Mouse (Mus musculus): Measurements from ENCODE around the gene Rnf208. TPM values are rescaled to one million over a fixed set of nuclear protein-coding genes. Genes with fewer than 3 reads are reported as not detected.

Gene Rnf208
- total RNA-seq, 1 experiment from 2014 or later: 7.4 TPM

DNA sequence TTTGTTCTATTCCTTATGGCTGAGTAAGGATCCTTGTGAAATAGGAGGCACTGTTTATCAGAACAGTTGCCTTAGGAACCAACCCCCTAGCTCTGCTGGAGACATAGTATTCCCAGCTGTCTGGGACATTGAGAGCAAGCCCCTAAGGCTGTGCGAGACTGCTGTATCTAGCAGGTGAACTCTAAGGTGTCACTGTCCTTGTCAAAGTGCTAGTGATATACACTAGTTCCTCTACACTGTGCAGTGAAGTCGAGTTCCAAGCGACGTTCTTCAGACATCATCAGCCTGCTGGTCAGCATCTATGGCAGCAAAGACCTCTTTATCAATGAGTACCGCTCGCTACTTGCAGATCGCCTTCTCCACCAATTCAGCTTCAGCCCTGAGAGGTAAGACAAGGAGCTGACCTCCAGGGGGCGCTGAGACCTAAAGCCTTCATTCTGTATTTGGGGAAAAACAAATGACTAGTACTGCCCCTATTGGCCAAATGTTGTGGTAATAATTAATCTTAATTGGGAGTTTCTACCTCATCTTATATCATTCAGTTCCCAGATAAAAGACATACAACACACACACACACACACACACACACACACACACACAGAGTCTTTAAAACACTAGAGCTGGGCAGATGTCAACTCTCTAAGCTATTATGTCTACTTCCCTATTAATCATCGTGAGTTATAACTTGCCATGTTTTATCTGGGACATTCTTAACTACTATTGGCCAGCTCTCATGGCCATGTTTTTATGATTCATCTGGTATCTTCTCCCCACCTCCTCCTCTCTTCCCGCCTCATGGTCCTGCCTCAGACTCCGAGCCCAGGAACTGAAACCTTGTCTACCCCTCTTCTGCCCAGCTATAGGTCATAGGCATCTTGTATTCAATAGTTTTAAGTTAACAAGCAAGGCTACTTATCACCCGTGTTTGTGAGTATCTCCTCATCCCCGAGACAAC lies 37.1 kb downstream of the Rnf208 start:
- DNase-seq: peak; percentile 82

GRCm38 (mm10) chr2:25285551-25285950 lies 43.5 kb downstream of the Rnf208 start:
- no peak for DNase-seq

GRCm38 (mm10) chr2:25286314-25286713 lies 44.3 kb downstream of the Rnf208 start:
- DNase-seq: no peak

DNA sequence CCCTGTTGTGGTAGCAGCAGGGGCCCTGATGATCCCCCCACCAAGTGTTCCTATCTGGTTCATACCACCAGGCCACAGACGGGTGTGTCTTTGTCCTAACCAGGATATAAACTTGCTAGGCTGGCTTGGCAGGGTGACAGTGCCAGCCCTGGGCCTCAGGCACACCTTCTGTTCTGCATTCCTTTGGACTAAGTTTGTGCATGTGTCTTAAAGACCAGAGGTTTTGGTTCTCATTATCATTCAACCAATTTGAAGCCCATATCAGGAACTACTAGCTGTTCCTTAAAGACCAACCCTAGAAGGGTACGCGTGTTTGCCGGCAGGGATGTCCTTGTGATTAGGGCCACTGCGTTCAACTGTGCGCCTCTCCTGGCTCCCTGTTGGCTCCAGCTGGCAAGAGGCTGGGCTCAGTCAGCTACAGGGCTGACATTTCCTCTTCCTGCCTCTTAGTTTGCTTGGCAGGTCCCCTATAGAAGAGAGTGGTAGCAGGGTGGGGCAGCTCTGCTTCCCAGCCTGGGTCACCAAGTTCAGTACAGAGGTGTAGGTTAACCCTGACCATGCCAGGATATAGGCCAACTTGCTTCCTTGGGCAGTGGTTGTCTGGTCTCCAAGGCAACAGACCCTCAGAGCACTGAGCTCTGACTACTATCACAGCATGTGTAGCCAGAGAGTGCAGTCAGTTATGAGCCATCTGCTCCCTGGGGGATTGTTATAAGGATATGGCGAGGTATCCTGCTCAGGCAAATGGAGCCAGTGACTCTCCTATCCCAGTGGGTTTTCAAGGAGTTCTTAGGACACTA lies 45.0 kb downstream of the Rnf208 start:
- no peak for DNase-seq

- no peak for DNase-seq
Observed at GRCm38 (mm10) chr2:25287927-25288649, 46.0 kb downstream of the Rnf208 start, which contains the start of gene Tmem210. TSS of gene Tmem210 (plus strand) at chr2:25288145.

DNA sequence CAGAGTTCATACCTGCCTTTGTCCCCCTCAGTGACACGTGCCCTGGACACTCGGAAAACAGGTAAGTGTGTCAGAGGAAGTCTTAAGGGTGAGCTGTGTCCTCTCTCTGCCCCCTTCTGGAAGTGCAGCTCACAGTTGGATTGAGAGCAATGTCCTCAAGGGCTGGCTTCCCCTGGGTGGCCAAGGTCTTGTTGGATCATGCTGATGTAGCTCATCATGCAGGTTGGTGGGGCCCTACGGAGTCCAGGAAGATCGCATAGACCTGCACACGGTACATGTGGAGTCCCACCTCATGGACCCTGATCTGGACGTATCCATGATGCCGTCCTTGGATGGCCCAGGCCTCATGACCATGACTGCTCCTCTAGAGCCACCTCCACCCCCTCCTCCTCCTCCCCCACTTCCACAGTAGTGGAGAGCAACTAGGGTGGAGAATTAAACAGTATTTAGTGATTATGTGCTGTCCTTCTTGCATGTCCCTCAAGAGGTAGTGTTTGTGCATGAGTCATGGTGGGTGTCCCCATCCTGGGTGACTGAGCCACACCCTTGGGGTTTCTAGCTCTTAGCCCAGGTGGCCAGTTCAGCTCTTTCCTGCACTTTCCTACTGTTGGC lies 46.8 kb downstream of the Rnf208 start:
- no peak for DNase-seq

DNA sequence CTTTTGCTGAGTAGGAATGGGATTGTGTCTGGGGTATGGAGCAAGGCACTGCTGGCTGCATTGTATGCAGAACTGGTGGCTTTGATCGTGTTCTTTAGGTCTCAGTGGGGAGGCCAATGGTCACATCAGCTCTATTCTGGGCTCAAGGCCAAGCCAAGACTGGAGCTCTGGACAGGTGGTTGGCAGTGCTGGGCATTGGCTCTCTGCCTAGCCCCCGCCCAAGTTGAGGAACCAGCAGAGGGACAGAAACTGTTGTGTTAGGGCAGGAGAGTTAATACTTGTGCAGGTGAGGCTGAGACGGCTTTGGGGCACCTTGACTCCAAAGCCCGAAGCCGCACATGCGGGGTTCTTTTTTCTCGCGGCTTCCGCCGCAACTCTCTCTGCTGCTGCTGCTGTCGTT lies 47.6 kb downstream of the Rnf208 start, which contains the start of gene Lrrc26:
Gene Lrrc26, plus strand, starts transcription at position 265 of the 400 bp plus-strand sequence.
- DNase-seq: no peak

- DNase-seq: peak; percentile 39
Observed at GRCm38 (mm10) chr2:25290101-25290815, 48.2 kb downstream of the Rnf208 start.

- no peak for DNase-seq
Observed at GRCm38 (mm10) chr2:25290816-25291130, 48.7 kb downstream of the Rnf208 start.

DNA sequence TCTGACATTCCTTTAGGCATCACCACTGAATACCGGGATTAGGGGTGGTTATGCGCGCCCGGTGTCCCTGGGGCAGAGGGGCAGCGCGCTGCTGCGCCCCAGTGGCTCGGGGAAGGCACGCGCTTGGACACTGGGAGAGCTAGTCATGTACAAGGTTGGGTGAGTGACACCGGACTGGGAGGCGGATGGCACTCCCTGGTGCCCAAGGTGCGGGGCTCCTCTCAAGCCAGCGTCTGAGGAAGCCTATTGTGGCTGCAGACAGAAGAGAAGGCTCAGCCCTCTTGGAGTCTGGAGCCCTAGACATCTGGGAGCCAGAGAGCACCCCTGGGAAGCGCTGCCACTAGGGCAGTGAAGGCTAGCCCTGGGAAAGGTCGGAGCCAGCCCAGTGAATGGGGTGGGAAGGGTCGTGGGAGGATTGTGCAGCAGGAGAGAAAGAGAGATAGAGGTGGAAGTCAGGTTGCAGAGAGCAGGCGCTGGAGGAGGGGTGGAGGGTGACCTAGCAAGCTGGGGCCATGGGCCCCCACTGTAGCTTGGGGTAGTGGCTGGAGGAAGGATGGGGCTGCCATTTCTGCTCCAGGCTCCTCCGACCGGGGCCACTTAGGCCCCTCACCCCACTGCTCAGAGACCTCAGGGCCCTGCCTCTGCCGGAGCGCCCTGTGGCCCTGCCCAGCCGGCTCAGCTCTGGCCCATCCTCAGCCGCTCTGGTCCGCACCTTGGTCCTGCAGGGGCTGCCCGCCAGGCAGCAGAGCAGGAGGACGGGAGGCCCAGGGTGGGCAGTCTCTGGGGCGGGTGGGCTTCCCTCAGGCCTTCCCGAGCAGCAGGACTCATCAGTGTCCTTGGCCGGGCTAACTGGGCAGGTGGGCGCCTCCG lies 49.4 kb downstream of the Rnf208 start:
- no peak for DNase-seq

GRCm38 (mm10) chr2:25292054-25292544 lies 50.0 kb downstream of the Rnf208 start:
- peak; percentile 26 for DNase-seq

GRCm38 (mm10) chr2:25292856-25293255 lies 50.8 kb downstream of the Rnf208 start:
- DNase-seq: peak; percentile 81

DNA sequence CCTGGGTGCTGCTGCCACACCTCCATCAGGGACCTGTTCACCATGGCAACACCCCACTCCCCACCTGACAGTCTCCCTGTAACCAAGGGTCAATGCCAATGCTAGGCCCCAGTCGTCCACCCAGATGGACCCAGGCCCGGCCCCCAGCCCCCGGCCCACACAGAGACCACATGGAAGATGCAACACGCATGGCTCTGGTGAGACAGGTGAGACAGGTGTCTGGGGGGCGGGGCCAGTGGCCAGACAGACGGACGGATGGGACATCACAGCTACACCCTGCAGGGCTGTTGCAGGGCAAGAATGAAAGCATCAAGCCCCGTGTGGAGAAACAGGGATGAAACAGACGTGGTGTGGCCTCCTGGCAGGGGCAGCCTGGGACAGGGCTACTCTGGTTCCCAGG lies 51.7 kb downstream of the Rnf208 start:
- no peak for DNase-seq

Other genes starting within 250 kb of the Rnf208 start
- 49.8 and 51.3 TPM in 2 replicates for gene Nsmf, start 187.9 kb upstream of the Rnf208 start, total RNA-seq (2021)
- 2.1 TPM in 1 of 2 replicates, not detected in the other for gene Entpd8, start 162.0 kb upstream of the Rnf208 start, total RNA-seq (2021)
- gene Noxa1, start 147.1 kb upstream of the Rnf208 start, total RNA-seq (2021): not detected in 2 replicates
- gene Nrarp, start 61.5 kb upstream of the Rnf208 start, total RNA-seq (2021): 2.2 and 4.0 TPM in 2 replicates
- gene Tor4a, start 45.4 kb upstream of the Rnf208 start, total RNA-seq (2021): 28.1 and 33.9 TPM in 2 replicates
- gene Nelfb, start 30.8 kb upstream of the Rnf208 start, total RNA-seq (2021): 61.8 and 66.9 TPM in 2 replicates
- not detected in 2 replicates for gene Stpg3, start 27.6 kb upstream of the Rnf208 start, total RNA-seq (2021)
- gene Fam166a, start 23.5 kb upstream of the Rnf208 start, total RNA-seq (2021): 0.46 TPM in 1 of 2 replicates, not detected in the other
- gene Tubb4b, start 17.6 kb upstream of the Rnf208 start, total RNA-seq (2021): 247 and 303 TPM in 2 replicates
- gene Slc34a3, start 7.9 kb upstream of the Rnf208 start, total RNA-seq (2021): not detected in 2 replicates
- gene Rnf224, start 5.5 kb upstream of the Rnf208 start, total RNA-seq (2021): not detected in 2 replicates
- gene Cysrt1, start 197 bp downstream of the Rnf208 start, total RNA-seq (2021): not detected in 2 replicates
- gene AL732309.1, start 4.6 kb downstream of the Rnf208 start, total RNA-seq (2021): 3.5 and 8.1 TPM in 2 replicates
- gene Tmem203, start 13.2 kb downstream of the Rnf208 start, total RNA-seq (2021): 32.3 and 48.8 TPM in 2 replicates
- 10.0 and 10.7 TPM in 2 replicates for gene Tprn, start 20.4 kb downstream of the Rnf208 start, total RNA-seq (2021)
- gene Ssna1, start 30.2 kb downstream of the Rnf208 start, total RNA-seq (2021): 35.1 and 47.7 TPM in 2 replicates
- gene Anapc2, start 30.2 kb downstream of the Rnf208 start, total RNA-seq (2021): 70.9 and 95.1 TPM in 2 replicates
- not detected in 2 replicates for gene Tmem210, start 45.9 kb downstream of the Rnf208 start, total RNA-seq (2021)
- not detected in 2 replicates for gene Lrrc26, start 47.7 kb downstream of the Rnf208 start, total RNA-seq (2021)
- 9.0 and 12.6 TPM in 2 replicates for gene Grin1, start 76.9 kb downstream of the Rnf208 start, total RNA-seq (2021)
- gene Man1b1, start 90.1 kb downstream of the Rnf208 start, total RNA-seq (2021): 53.6 and 57.9 TPM in 2 replicates
- gene Dpp7, start 114.1 kb downstream of the Rnf208 start, total RNA-seq (2021): 24.6 and 31.8 TPM in 2 replicates
- gene Uap1l1, start 123.4 kb downstream of the Rnf208 start, total RNA-seq (2021): 10.7 and 18.8 TPM in 2 replicates
- 1.6 and 2.1 TPM in 2 replicates for gene Sapcd2, start 130.1 kb downstream of the Rnf208 start, total RNA-seq (2021)
- gene Entpd2, start 153.6 kb downstream of the Rnf208 start, total RNA-seq (2021): 2.4 and 3.7 TPM in 2 replicates
- gene Npdc1, start 157.1 kb downstream of the Rnf208 start, total RNA-seq (2021): 120 and 134 TPM in 2 replicates
- gene Fut7, start 181.0 kb downstream of the Rnf208 start, total RNA-seq (2021): not detected in 2 replicates
- 24.9 and 40.5 TPM in 2 replicates for gene Abca2, start 186.4 kb downstream of the Rnf208 start, total RNA-seq (2021)
- not detected in 2 replicates for gene Clic3, start 214.6 kb downstream of the Rnf208 start, total RNA-seq (2021)
- gene Paxx, start 218.8 kb downstream of the Rnf208 start, total RNA-seq (2021): 32.6 and 41.0 TPM in 2 replicates
- 3.6 and 3.8 TPM in 2 replicates for gene Ptgds, start 227.8 kb downstream of the Rnf208 start, total RNA-seq (2021)

Data from adrenal gland, postnatal 25 days (tissue).